Mouse (Mus musculus): ENCODE results near the gene Ccdc74a. TPM values are rescaled to one million over a fixed set of nuclear protein-coding genes. Genes with fewer than 3 reads are reported as not detected.

Gene Ccdc74a
- polyA plus RNA-seq, 1 experiment from 2014 or later: 4.4 TPM

DNA sequence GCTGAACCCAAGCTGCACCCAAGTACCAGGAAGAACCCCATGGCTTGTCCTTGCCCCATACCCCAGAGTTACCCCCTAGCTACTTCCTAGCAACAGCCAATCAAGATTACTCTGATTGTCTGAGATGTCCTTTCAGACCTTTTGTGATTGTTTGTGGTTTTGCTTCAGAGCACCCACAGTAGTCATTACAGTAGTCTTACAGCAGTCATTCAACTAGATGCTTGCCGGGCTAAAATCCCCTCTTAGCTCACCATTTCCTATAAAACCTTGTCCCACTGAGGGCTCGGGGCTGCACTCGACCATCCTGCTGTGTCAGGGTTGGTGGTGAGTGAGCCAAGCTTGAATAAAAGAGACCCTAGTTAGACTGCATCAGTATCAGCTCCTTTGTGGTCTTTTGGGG is 48.6 kb downstream of the Ccdc74a start:
- WGBS: 88% methylated on average over 3 of the region's 3 CpGs
- H3K27me3 ChIP-seq (replicated peaks): no peaks in the 10 kb centered on the region
- ATAC-seq (ENCODE audit: insufficient read depth, low FRiP score, low read depth): no peak
- no peaks in the 10 kb centered on the region for H3K9me3 ChIP-seq
- no peak overlapping the region for H3K4me2 ChIP-seq
- H3K4me3 ChIP-seq (replicated peaks): no peak overlapping the region
- H3K9ac ChIP-seq: no peak overlapping the region
- no peaks in the 10 kb centered on the region for H3K4me1 ChIP-seq
- H3K27ac ChIP-seq: no peak overlapping the region
- peaks cover 31% of the 10 kb centered on the region for H3K36me3 ChIP-seq

Other genes starting within 250 kb of the Ccdc74a start
- gene Snap29, start 240.5 kb upstream of the Ccdc74a start, polyA plus RNA-seq (2015; fragmentation: Nextera tagmentation; extraction: Ambion mirVana): 14.4 and 16.1 TPM in 2 replicates
- 28.1 and 28.4 TPM in 2 replicates for gene Pi4ka, start 240.2 kb upstream of the Ccdc74a start, polyA plus RNA-seq (2015; fragmentation: Nextera tagmentation; extraction: Ambion mirVana)
- 55.1 and 56.0 TPM in 2 replicates for gene Crkl, start 194.5 kb upstream of the Ccdc74a start, polyA plus RNA-seq (2015; fragmentation: Nextera tagmentation; extraction: Ambion mirVana)
- 3.1 and 3.2 TPM in 2 replicates for gene Aifm3, start 156.9 kb upstream of the Ccdc74a start, polyA plus RNA-seq (2015; fragmentation: Nextera tagmentation; extraction: Ambion mirVana)
- 70.2 and 76.1 TPM in 2 replicates for gene Lztr1, start 137.8 kb upstream of the Ccdc74a start, polyA plus RNA-seq (2015; fragmentation: Nextera tagmentation; extraction: Ambion mirVana)
- gene Thap7, start 115.3 kb upstream of the Ccdc74a start, polyA plus RNA-seq (2015; fragmentation: Nextera tagmentation; extraction: Ambion mirVana): 57.3 and 60.8 TPM in 2 replicates
- gene Lrrc74b, start 85.2 kb upstream of the Ccdc74a start, polyA plus RNA-seq (2015; fragmentation: Nextera tagmentation; extraction: Ambion mirVana): 0.26 and 0.61 TPM in 2 replicates
- gene P2rx6, start 84.6 kb upstream of the Ccdc74a start, polyA plus RNA-seq (2015; fragmentation: Nextera tagmentation; extraction: Ambion mirVana): 1.2 TPM in 2 replicates
- 21.8 and 25.4 TPM in 2 replicates for gene Slc7a4, start 63.3 kb upstream of the Ccdc74a start, polyA plus RNA-seq (2015; fragmentation: Nextera tagmentation; extraction: Ambion mirVana)
- gene Smpd4, start 27.1 kb upstream of the Ccdc74a start, polyA plus RNA-seq (2015; fragmentation: Nextera tagmentation; extraction: Ambion mirVana): 24.8 and 27.0 TPM in 2 replicates
- gene Med15, start 86.4 kb downstream of the Ccdc74a start, polyA plus RNA-seq (2015; fragmentation: Nextera tagmentation; extraction: Ambion mirVana): 38.3 and 42.6 TPM in 2 replicates
- 57.4 and 57.6 TPM in 2 replicates for gene Klhl22, start 113.1 kb downstream of the Ccdc74a start, polyA plus RNA-seq (2015; fragmentation: Nextera tagmentation; extraction: Ambion mirVana)
- gene Scarf2, start 150.8 kb downstream of the Ccdc74a start, polyA plus RNA-seq (2015; fragmentation: Nextera tagmentation; extraction: Ambion mirVana): 15.8 and 18.5 TPM in 2 replicates
- not detected in 2 replicates for gene B830017H08Rik, start 186.7 kb downstream of the Ccdc74a start, polyA plus RNA-seq (2015; fragmentation: Nextera tagmentation; extraction: Ambion mirVana)
- gene Car15, start 191.9 kb downstream of the Ccdc74a start, polyA plus RNA-seq (2015; fragmentation: Nextera tagmentation; extraction: Ambion mirVana): 2.6 and 2.7 TPM in 2 replicates
- gene Gm20518, start 245.2 kb downstream of the Ccdc74a start, polyA plus RNA-seq (2015; fragmentation: Nextera tagmentation; extraction: Ambion mirVana): 0.26 and 0.32 TPM in 2 replicates
- not detected in 2 replicates for gene Tssk1, start 247.8 kb downstream of the Ccdc74a start, polyA plus RNA-seq (2015; fragmentation: Nextera tagmentation; extraction: Ambion mirVana)